Mouse (Mus musculus) erythroblast, embryonic 14.5 days (primary cell): Measurements from ENCODE around the gene Cpm.

Experiments used
- GATA1 ChIP-seq: IDR thresholded peaks from 2 replicates; pipeline ENCODE4 v1.6.1; 2012; ENCODE audit warnings: low read length, inconsistent platforms, mixed read lengths
- TAL1 ChIP-seq: IDR thresholded peaks from 3 replicates; pipeline ENCODE4 v1.6.1; 2012; ENCODE audit warnings: low read length, inconsistent platforms, mixed read lengths

DNA sequence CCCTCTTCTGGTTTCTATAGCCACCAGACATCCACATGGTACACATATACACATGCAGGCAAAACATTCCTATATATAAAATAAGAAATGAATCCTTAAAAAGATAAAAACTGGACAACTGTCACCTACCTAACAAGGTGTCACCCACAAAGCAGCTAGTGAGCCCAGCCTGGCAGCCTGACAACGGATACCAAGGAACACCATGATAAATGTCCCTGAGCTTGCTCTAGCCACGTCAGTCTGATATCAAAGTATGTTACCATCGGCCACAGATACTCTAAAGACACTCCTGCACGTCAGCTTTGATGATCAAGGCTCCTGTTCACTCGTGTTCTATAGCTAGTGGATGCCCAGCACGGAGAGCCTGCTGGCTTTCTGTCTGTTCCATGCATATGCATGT, 77.1 kb downstream of the Cpm start:
- TF ChIP-seq GATA1 (no peak), TAL1 (no peak)
